Mouse (Mus musculus): Measurements from ENCODE around the gene Aldh9a1. TPM values are rescaled to one million over a fixed set of nuclear protein-coding genes. Genes with fewer than 3 reads are reported as not detected.

Aldh9a1 gene
- 29.2 and 34.8 TPM in 2 replicates for polyA plus RNA-seq (2014; fragmentation: Nextera tagmentation; extraction: Ambion mirVana)

DNA sequence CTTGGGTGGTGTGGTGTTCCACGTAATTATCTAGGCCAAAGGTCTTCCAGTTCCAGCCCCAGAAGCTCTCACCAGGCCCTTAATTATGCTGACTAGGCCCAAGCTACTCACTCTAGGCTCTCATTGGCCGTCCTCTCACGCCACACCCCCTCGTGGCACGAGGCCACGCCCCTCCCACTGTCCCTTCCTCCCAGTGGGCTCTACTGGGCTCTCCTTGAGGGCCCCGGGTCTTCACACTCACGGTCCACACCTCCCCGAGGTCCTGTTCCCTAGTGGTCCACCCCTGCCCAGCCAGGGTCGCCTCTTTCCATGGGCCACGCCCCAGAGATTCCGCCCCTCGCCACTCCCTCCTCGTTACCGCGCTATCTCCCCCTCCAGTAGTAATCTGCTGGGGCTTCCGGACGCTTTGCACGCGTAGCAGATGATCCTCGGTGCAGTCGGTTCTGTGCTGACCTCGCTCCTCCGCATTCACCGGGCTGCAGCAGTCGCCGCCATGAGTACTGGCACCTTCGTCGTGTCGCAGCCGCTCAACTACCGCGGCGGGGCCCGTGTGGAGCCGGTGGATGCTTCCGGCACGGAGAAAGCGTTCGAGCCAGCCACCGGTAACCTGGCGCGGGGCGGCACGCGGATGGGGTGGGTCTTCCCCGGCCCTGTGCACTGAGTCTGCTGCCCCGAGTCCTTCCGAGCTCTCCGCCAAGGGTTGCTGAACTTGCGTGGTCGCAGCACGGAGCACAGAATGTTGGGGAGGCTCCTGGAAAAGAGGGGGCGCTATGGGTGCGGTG is at the start of gene Aldh9a1:
TSS of gene Aldh9a1 (plus strand) at position 177 of the 782 bp plus-strand sequence.
- ATAC-seq (ENCODE audit: low read depth): peak; percentile 98
- H3K4me3 ChIP-seq (ENCODE audit: low read depth, low read length): peak within 1 kb of the TSS; percentile 68
- H3K36me3 ChIP-seq (ENCODE audit: control insufficient read depth, insufficient read depth, low read length): no peaks in the 10 kb centered on the region
- H3K9ac ChIP-seq (replicated peaks; ENCODE audit: low read depth, low read length): peak within 1 kb of the TSS; percentile 75
- peak within 1 kb of the TSS; percentile 76 for H3K4me2 ChIP-seq (ENCODE audit: low read depth, low read length)
- no peaks in the 10 kb centered on the region; the same call in 1 of the 2 replicates for H3K27me3 ChIP-seq (ENCODE audit: control insufficient read depth, insufficient read depth, low read length)
- peak within 1 kb of the TSS; percentile 71 for H3K27ac ChIP-seq (ENCODE audit: low read depth, low read length)
- peaks cover 3% of the 10 kb centered on the region; the same call in 1 of the 2 replicates for H3K4me1 ChIP-seq (ENCODE audit: control insufficient read depth, insufficient read depth, low read length)
- WGBS: under 1% methylated on average over 55 of the region's 55 CpGs
- H3K9me3 ChIP-seq (ENCODE audit: control insufficient read depth, low read length): no peaks in the 10 kb centered on the region

DNA sequence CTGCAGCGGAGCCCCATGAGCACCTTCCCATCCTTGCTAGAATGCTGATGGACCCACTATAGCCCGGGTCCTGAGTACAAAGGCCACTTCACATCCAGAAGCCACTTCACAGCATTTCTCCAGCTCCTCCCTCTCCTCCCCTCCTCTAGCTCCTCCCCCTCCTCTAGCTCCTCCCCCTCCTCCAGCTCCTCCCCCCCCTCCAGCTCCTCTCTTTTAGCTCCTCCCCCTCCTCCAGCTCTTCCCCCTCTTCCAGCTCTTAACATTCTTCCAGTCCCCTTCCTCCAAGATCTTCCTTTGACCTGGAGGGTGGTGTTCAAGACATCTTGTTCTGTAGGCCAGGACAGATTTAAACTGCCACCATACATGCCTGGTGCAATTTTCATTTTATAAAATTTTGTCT is 49.7 kb upstream of the Aldh9a1 start:
- Histone ChIP-seq H3K4me2 (ENCODE audit: low read depth, low read length) (no peak overlapping the region), H3K9me3 (ENCODE audit: control insufficient read depth, low read length) (no peaks in the 10 kb centered on the region), H3K9ac (replicated peaks; ENCODE audit: low read depth, low read length) (no peak overlapping the region), H3K4me1 (ENCODE audit: control insufficient read depth, insufficient read depth, low read length) (no peaks in the 10 kb centered on the region), H3K4me3 (ENCODE audit: low read depth, low read length) (no peak overlapping the region), H3K36me3 (ENCODE audit: control insufficient read depth, insufficient read depth, low read length) (no peaks in the 10 kb centered on the region), H3K27ac (ENCODE audit: low read depth, low read length) (no peak overlapping the region), H3K27me3 (ENCODE audit: control insufficient read depth, insufficient read depth, low read length) (no peaks in the 10 kb centered on the region)
- no peak for ATAC-seq (ENCODE audit: low read depth)
- WGBS: 75% methylated on average over 2 of the region's 2 CpGs

DNA sequence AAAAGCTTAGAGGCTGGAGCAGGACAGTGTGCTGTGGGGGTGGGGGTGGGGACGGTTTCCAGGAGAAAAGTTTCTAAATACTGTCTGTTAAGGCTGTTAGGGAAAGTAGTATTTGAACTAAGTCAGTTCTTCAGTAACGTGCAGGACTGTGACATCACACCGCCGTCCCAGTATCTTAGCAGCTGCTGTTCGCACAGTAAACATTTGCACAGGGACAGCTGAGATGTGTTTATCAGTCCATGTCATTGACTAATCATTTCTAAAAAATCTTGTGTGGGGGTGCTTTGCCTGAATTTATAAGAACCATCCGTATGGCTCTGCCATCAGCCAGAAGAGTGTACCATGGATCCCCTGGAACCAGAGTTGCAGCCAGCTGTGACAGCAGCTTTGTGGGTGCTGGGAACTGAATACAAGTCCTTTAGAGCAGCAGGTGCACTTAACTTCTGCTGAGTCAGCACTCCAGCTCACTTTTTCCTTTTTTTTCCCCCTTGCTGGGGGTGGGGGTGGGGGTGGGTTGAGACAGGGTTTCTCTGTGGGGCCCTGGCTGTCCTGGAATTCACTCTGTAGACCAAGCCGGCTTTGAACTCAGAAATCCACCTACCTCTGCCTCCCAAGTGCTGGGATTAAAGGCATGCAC is 44.2 kb upstream of the Aldh9a1 start:
- Histone ChIP-seq H3K4me3 (ENCODE audit: low read depth, low read length) (no peak overlapping the region), H3K27ac (ENCODE audit: low read depth, low read length) (no peak overlapping the region), H3K36me3 (ENCODE audit: control insufficient read depth, insufficient read depth, low read length) (no peaks in the 10 kb centered on the region), H3K9me3 (ENCODE audit: control insufficient read depth, low read length) (no peaks in the 10 kb centered on the region), H3K27me3 (ENCODE audit: control insufficient read depth, insufficient read depth, low read length) (no peaks in the 10 kb centered on the region), H3K9ac (replicated peaks; ENCODE audit: low read depth, low read length) (no peak overlapping the region), H3K4me2 (ENCODE audit: low read depth, low read length) (no peak overlapping the region), H3K4me1 (ENCODE audit: control insufficient read depth, insufficient read depth, low read length) (peaks cover 11% of the 10 kb centered on the region)
- ATAC-seq (ENCODE audit: low read depth): no peak
- WGBS: 70% methylated on average over 7 of the region's 7 CpGs

DNA sequence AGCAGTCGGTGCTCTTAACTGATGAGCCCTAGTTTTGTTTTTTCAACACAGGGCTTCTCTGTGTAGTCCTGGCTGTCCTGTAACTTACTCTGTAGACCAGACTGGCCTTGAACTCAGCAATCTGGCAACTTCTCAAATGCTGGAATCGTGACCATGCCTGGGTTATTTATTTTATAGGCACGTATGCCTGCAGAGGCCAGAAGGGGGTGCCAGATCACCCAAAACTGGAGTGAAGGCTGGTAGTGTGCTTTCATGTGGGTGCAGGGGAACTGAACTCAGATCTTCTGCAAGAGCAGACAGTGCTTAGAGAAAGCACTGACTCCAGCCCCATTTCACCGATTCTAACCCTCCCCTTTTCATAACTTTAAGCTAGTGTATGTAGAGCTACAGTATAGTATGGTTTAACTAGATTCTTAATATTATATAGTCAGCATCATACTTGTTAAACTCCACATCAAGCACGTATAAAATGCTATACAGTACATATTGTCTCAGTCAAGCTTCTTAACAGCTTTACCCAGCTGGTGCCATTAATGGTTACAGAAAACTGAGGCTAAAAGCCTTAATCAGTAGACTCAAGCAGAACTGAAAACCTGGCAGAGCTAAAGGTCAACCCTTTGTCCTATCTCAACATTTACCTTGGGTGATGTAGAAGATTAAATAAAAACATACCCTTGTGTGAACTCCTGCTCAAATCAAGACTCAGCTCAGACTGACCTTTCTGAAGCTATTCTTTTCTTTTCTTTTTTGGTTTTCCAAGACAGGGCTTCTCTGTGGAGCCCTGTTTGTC is 43.1 kb upstream of the Aldh9a1 start:
- H3K4me1 ChIP-seq (ENCODE audit: control insufficient read depth, insufficient read depth, low read length): peaks cover 11% of the 10 kb centered on the region
- H3K27me3 ChIP-seq (ENCODE audit: control insufficient read depth, insufficient read depth, low read length): no peaks in the 10 kb centered on the region
- no peaks in the 10 kb centered on the region for H3K9me3 ChIP-seq (ENCODE audit: control insufficient read depth, low read length)
- no peak overlapping the region for H3K9ac ChIP-seq (replicated peaks; ENCODE audit: low read depth, low read length)
- no peak overlapping the region for H3K4me2 ChIP-seq (ENCODE audit: low read depth, low read length)
- ATAC-seq (ENCODE audit: low read depth): no peak
- WGBS: 69% methylated on average over 5 of the region's 5 CpGs
- H3K4me3 ChIP-seq (ENCODE audit: low read depth, low read length): no peak overlapping the region
- H3K27ac ChIP-seq (ENCODE audit: low read depth, low read length): no peak overlapping the region
- H3K36me3 ChIP-seq (ENCODE audit: control insufficient read depth, insufficient read depth, low read length): no peaks in the 10 kb centered on the region

DNA sequence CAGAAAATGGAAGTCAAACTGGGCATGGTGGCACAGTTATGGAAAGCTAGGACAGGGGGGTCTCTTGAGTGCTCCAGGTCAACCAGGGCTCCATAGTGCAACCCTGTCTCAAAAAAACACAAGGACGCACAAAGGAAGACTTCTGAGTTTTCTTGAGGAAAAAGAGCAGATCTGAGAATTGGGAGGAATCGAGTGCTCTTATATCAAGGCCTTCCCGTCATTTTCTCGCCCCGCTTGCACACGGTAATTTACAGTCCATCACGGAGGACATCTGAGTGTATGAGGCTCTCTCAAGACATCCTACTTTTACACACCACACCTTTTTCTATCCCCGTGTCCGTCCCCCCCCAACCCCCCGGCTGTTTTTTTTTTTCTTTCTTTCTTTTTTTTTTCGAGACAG is 42.1 kb upstream of the Aldh9a1 start:
- H3K27ac ChIP-seq (ENCODE audit: low read depth, low read length): no peak overlapping the region; the same call in 1 of the 2 replicates

DNA sequence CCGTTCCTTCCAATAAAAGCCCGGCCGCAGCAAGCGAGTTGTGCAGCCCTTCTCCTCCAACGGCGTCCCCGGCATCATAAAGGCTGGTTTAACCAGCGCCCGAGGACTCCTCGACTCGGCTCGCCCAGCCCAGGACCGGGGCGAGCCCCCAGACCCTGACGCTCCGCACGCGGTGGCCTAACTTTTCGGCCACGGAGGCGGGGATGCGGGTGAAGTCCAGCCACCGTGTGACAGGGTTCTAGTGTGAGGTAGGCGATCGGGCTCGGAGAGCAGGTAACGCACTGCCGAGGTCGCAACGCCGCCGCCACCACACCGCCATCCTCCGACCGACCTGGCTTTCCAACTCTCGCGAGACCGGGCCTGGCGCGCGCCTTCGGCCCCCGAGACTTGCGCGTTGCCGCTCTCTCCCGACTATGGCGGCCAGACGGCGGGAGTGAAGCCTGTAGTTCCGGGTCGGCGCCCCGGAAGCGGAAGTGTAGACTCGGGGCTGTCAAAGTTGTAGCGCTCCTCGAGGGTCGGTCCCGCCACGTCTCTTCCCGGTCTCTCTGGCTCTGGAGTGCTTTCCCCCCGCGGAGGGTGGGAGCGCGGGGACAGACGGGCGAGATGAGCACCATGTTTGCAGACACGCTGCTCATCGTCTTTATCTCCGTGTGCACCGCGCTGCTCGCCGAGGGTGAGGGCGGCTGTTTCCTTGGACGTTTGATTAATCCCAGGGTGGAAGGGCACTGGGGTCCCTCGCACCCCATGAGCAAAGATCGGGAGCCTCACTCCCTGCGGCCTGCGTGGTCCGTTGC is 41.3 kb upstream of the Aldh9a1 start, which contains the start of gene Tmco1:
TSS of gene Tmco1 (plus strand) at position 118 of the 794 bp plus-strand sequence.
- ATAC-seq (ENCODE audit: low read depth): peak; percentile 99
- Histone ChIP-seq H3K36me3 (ENCODE audit: control insufficient read depth, insufficient read depth, low read length) (no peaks in the 10 kb centered on the region), H3K4me2 (ENCODE audit: low read depth, low read length) (peak within 1 kb of the TSS; percentile 84), H3K27ac (ENCODE audit: low read depth, low read length) (peak within 1 kb of the TSS; percentile 94), H3K27me3 (ENCODE audit: control insufficient read depth, insufficient read depth, low read length) (no peaks in the 10 kb centered on the region), H3K9me3 (ENCODE audit: control insufficient read depth, low read length) (no peaks in the 10 kb centered on the region), H3K4me3 (ENCODE audit: low read depth, low read length) (peak within 1 kb of the TSS; percentile 80), H3K9ac (replicated peaks; ENCODE audit: low read depth, low read length) (peak within 1 kb of the TSS; percentile 74), H3K4me1 (ENCODE audit: control insufficient read depth, insufficient read depth, low read length) (peaks cover 11% of the 10 kb centered on the region)
- under 1% methylated on average over 82 of the region's 82 CpGs for WGBS

More for the DNA sequence above, 42.1 kb upstream of the Aldh9a1 start:
- no peak for ATAC-seq (ENCODE audit: low read depth)
- Histone ChIP-seq H3K36me3 (ENCODE audit: control insufficient read depth, insufficient read depth, low read length) (no peaks in the 10 kb centered on the region), H3K9me3 (ENCODE audit: control insufficient read depth, low read length) (no peaks in the 10 kb centered on the region), H3K9ac (replicated peaks; ENCODE audit: low read depth, low read length) (no peak overlapping the region), H3K4me3 (ENCODE audit: low read depth, low read length) (peak overlapping the region; percentile 80), H3K27me3 (ENCODE audit: control insufficient read depth, insufficient read depth, low read length) (no peaks in the 10 kb centered on the region), H3K4me2 (ENCODE audit: low read depth, low read length) (peak overlapping the region; percentile 84), H3K4me1 (ENCODE audit: control insufficient read depth, insufficient read depth, low read length) (peaks cover 11% of the 10 kb centered on the region)
- 63% methylated on average over 11 of the region's 11 CpGs for WGBS

DNA sequence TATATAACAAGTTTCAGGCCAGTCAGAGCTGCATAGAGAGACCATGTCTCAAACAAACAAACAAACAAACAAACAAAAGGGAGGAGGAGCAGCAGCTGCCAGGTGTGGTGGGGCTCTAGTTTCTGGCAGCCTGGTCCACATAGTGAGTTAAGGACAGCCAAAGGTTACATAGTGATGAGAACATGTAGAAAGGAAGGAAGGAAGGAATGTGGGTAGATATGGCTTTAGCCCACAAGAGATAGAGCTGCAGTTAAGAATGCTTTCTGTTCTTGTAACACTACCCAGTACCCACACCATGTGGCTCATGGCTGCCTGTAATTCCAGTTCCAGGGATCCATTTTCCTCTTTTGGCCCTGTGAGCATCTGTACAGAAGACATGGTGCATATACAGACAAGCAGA is 37.4 kb upstream of the Aldh9a1 start:
- Histone ChIP-seq H3K27me3 (ENCODE audit: control insufficient read depth, insufficient read depth, low read length) (no peaks in the 10 kb centered on the region), H3K27ac (ENCODE audit: low read depth, low read length) (no peak overlapping the region), H3K9ac (replicated peaks; ENCODE audit: low read depth, low read length) (no peak overlapping the region), H3K9me3 (ENCODE audit: control insufficient read depth, low read length) (no peaks in the 10 kb centered on the region), H3K4me2 (ENCODE audit: low read depth, low read length) (no peak overlapping the region), H3K36me3 (ENCODE audit: control insufficient read depth, insufficient read depth, low read length) (peaks cover 7% of the 10 kb centered on the region; the same call in 1 of the 2 replicates), H3K4me1 (ENCODE audit: control insufficient read depth, insufficient read depth, low read length) (peaks cover 11% of the 10 kb centered on the region), H3K4me3 (ENCODE audit: low read depth, low read length) (no peak overlapping the region)
- ATAC-seq (ENCODE audit: low read depth): no peak

DNA sequence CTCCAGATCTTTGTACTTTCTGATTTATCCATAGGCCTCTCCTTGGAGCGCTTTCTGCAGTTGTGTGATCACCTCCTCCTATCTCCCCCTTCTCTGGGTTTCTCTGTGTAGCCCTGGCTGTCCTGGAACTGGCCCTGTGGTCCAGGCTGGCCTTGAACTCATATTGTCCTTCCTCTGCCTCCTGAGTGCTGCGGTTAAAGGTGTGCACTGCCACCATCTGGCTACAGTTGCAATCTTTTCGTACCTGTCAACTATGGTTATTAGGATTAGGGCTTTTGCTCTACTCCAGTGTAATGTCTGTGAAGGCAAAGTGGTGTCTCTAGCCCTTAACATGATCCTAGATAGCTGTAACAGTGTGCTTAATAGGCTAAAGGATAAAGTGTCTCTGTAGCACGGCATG is 36.6 kb upstream of the Aldh9a1 start:
- H3K4me2 ChIP-seq (ENCODE audit: low read depth, low read length): no peak overlapping the region
- H3K9ac ChIP-seq (replicated peaks; ENCODE audit: low read depth, low read length): no peak overlapping the region
- H3K27ac ChIP-seq (ENCODE audit: low read depth, low read length): no peak overlapping the region

More for the DNA sequence above, 36.6 kb upstream of the Aldh9a1 start:
- WGBS: 90% methylated on average over 4 of the region's 4 CpGs
- no peak for ATAC-seq (ENCODE audit: low read depth)
- no peaks in the 10 kb centered on the region for H3K9me3 ChIP-seq (ENCODE audit: control insufficient read depth, low read length)
- no peak overlapping the region for H3K4me3 ChIP-seq (ENCODE audit: low read depth, low read length)
- peaks cover 7% of the 10 kb centered on the region; the same call in 1 of the 2 replicates for H3K36me3 ChIP-seq (ENCODE audit: control insufficient read depth, insufficient read depth, low read length)
- no peaks in the 10 kb centered on the region for H3K27me3 ChIP-seq (ENCODE audit: control insufficient read depth, insufficient read depth, low read length)
- peaks cover 8% of the 10 kb centered on the region for H3K4me1 ChIP-seq (ENCODE audit: control insufficient read depth, insufficient read depth, low read length)

Data from neural tube, embryonic 14.5 days (tissue).